Mouse (Mus musculus) megakaryocyte progenitor cell, adult 5-6 weeks (primary cell): ENCODE results near the gene Iqgap3. TPM values are rescaled to one million over a fixed set of nuclear protein-coding genes. Genes with fewer than 3 reads are reported as not detected.

Experiments
- ATAC-seq: replicated peaks from 2 replicates; pipeline ENCODE4 v1.8.0; 2016; ENCODE audit warnings: mild to moderate bottlenecking, moderate TSS enrichment, inconsistent platforms; ENCODE audit not compliant: poor library complexity
- total RNA-seq, 2 experiments: library from RNA; stranded (forward) in 1 of 2; stranded (reverse) in 1 of 2; fragments of 157-497, 149-512 nt in 1 of 2; fragments of 200-1000 nt in 1 of 2; gene quantifications; 2 replicates each; pipeline versions ENCODE4 v1.2.3 to v1.2.4; 2015 to 2017

The Iqgap3 gene
- total RNA-seq, 2 experiments from 2014 or later = 14.2 to 21.4 TPM

DNA sequence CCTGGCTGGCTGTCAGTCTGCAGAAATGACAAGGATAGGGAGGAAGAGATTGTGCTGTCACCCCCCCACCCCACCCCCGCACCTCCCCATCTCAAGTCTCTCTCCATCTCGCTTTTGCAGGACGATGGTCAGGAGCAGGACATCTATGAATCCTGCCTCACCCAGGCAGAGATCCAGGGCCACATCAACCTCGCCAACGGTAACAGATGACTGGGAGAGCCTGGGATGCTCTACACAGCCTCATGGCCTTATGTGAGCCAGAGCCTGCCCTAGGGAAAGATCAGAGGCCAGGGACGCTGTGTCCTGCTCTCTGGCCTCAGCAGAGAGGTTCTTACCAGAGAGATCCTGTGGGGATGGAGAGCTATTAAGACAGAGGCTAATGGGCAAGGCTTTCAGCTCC is 8.8 kb downstream of the Iqgap3 start:
- ATAC-seq = no peak

DNA sequence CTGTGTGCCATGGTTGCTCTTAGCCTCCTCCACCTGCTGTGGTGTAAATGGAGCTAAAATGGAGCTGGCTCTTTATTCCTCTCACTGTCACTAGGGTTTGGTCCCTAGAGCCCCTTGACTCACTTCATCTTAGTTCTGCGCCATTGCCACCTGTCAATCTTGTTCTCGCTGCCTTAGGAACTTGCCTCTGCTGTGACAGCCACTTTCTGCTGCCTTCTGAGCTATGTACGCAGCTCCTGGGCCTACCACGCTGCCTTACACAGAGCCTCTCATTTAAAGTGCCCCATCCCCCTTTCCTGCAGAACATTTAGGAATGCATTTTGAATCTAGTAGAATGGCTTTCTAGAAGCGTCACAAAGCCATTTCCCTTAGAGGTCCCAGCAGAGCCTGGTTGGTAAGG is 12.4 kb downstream of the Iqgap3 start:
- ATAC-seq = no peak

DNA sequence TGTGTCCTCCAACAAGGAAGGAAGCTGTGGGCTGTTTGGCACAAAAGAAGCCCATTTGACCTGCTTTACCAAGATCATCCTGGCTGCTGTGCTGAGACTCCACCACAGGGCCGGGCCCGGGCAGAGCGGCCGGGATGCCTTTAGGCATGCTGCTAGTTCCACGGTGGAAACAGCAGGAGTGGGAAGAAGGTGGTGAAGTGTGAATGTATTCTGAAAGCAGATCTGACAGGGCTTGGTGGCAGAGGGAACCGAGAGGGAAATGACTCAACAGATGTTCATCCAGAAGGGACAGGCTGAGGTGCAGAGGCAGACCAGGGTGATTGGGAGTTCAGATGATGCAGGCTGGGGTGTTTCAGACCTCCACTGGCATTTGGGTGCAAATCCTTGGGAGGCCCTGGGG is 15.9 kb downstream of the Iqgap3 start:
- ATAC-seq = 0 out of 2 replicates have a peak, but pooled peaks have one; percentile 14

DNA sequence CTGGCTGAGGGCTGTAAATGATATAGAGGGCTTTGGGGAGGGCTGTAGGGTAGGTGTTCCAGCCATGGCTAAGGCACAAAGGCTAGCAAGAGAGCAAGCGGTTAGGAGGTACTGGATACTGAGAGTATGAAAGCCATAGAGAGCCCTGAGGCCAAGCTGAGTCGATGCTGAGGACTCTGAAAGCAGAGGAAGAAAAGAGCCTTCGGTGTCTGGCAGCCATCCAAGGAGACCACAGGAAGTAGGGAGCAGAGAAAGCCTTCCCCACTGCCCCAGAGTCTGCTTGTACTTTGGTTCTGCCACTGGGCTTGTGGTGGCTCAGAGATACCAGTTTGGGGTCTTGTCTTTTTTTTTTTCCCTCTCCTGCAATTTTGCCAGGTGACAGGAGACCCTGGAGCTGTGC is 18.5 kb downstream of the Iqgap3 start:
- ATAC-seq = no peak

DNA sequence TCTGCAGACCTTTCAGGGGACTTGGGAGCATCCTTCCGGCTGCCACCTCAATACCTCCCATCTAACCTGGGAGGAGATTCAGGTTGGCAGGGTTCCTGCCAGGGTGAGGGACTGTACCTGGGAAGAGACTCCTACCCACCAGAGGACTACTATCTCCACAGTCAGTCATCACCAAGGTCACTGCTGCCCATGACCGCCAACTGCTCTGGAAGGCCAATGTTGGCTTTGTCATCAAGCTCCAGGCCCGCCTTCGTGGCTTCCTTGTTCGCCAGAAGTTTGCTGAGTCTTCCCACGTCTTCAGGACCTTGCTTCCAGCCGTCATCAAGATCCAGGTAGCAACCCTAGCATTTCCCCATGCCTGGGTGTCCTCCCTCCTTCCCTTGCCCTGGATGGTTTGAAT is 20.0 kb downstream of the Iqgap3 start:
- no peak for ATAC-seq

- ATAC-seq = no peak
Observed at GRCm38 (mm10) chr3:88102196-88102595, 20.4 kb downstream of the Iqgap3 start.

DNA sequence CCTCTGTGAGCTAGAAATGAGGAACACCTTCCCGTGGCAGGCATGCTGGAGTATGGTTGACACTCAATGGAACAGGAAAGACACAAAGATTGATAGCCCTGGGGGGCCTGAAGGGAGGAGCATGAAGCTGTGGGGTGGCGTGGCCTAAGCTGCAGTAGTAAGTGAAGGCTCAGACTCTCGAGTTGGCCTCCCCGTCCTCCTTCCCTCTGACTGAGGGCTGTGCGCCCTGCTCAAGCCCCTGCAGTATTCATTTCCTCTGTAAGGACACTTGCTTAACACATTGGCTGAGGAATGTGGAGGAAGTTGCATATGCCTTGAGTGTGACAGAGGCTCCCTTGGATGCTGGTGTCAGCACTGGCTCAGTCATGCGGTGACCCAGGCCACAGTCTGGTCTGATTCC is 20.8 kb downstream of the Iqgap3 start:
- ATAC-seq = peak; percentile 85

DNA sequence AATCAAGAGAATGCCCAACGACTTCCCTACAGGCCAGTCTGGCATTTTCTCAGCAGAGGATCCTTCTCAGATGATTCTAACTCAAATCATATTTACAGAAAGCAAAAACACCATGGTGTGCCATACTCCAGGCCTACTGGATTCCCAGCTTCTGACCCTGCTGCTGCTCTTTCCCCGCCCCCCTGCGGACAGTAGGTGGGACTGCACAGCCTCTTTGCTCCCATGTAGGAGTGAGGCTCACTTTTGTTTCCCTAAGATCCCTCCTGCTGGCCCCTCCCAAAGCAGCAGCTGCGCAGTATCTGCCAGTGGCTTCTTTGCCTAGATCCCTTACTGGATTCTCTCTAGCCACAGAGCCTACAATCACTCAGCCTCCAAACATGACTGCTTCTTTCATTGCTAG is 24.4 kb downstream of the Iqgap3 start:
- no peak for ATAC-seq

GRCm38 (mm10) chr3:88109126-88109525 is 27.4 kb downstream of the Iqgap3 start:
- no peak for ATAC-seq

DNA sequence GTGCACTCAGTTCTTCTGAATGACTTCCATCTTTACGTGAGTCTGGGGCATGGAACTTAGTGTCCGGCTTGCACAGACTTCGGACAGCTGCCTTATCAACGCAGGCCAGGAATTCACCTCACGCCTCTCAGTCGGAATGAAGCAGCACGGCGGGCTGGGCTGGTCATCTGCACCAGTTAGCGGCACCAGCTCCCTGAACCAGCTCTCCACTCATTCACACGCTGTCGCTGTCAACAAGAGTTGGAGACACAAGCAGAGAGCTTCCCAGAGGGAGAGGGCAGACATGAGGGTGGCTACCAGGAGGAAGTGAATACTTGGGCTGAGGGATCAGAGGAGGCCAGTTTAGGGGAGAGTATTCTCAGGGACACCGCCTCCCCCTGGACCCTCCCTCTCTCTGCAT is 32.6 kb downstream of the Iqgap3 start:
- ATAC-seq = no peak

DNA sequence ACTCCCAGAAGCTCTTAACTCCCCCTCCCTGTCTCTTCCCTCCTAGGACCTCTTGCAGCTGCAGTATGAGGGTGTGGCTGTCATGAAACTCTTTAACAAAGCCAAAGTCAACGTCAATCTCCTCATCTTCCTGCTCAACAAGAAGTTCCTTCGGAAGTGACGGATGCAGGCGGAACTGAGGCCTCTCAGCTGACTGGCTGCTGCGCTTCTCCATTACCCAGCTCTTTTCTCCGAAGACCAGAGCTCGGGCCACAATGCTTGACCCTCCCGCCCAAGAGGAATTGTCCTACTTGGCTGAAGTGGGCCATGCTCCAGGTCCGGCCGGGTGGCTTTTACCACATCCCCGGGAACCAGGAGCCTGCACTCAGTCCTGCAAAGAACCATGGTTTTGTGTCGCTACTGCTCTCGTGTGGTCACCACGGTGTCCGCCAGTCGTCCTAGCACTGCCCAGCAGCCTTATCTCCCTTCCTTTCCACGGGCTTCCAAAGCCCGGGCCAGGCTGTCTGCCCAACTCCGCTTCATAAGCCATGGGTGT is 38.4 kb downstream of the Iqgap3 start:
- no peak for ATAC-seq

DNA sequence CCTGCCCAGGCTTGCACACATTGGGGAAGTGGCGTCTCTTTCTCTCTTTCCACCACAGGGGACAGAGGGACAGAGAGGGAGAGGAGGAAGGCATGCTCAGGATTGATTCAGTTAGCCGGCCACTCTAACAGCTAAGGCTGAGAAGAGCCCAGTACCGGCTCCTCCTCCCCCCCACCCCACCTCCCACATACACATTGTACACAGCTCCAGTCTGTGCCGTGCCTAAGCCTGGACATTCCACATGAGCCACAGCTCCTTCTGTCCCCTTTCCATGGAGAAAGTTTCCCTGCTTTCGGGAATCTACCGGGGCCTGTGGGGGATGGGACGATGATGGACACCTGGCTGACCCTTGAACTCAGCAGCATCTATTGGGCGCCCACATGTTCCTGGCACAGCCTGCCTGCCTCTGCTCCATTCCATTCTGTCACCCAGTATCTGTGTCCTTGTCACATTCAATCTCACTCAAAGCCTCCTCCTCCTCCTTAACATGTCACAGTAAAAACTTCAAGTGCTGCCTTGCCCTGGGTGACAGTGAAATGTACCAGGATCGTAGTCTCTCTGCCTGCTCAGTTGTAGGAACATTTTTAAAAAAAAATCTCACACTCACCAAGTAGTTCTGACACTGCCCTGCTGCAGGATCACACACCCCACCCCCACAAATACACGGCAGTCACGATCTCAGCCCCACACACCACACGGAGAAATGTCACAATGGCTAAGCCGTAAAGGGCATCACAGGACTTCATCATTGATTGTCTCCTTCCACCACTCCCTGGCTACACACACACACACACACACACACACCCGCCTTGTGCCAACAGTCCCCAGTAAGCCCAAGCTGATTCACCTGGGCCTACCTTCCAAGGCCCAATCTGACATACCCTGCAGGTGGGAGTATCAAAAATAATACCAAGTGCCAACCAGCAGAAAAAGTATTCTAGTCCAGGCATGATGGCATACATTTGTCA is 39.7 kb downstream of the Iqgap3 start:
- ATAC-seq = no peak

DNA sequence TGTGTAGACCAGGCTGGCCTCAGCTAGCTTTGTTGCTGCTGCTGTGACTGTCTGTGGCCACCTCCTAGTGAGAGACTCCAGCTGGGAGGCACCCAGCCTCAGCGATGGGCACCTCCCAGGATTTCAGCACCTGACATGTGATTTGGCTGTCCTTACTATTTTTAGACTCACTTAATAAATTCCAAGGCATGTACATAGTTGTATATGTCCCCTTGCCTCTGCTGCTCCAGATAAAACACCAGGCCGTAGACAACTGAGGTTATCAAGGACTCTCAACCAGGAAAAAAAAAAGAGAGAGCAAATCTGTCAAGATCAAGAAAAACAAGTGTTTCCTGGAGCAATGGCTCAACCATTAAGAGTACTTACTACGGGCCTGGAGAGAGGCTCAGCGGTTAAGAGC is 43.4 kb downstream of the Iqgap3 start:
- ATAC-seq = 0 out of 2 replicates have a peak, but pooled peaks have one; percentile 17

- no peak for ATAC-seq
Observed at GRCm38 (mm10) chr3:88126181-88126580, 44.4 kb downstream of the Iqgap3 start.

GRCm38 (mm10) chr3:88127636-88128035 is 45.9 kb downstream of the Iqgap3 start:
- ATAC-seq = no peak

- no peak for ATAC-seq
Observed at GRCm38 (mm10) chr3:88128056-88128455, 46.3 kb downstream of the Iqgap3 start.

- ATAC-seq = no peak
Observed at GRCm38 (mm10) chr3:88129006-88129405, 47.2 kb downstream of the Iqgap3 start.

GRCm38 (mm10) chr3:88131071-88131470 is 49.3 kb downstream of the Iqgap3 start:
- no peak for ATAC-seq

DNA sequence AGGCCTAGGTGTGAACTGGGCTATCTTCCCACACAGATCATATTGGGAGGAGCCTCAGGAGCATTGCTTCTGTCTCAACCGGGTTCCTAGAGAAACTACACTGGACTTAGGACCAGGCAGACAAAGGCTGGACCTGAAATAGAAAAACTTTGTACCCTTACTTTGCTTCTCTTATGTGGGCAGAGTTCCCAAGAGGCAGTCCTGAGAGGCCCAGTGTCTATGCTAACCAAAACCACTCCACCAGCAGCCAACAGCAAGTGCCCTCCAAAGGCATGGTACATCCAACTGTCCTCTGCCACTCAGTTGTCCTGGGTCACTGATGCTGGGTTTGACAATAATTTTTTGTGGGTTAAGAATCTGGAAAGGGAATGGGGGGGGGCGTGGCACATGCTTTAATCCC is 50.7 kb downstream of the Iqgap3 start:
- ATAC-seq = no peak

- ATAC-seq = no peak
Observed at GRCm38 (mm10) chr3:88133187-88133771, 51.5 kb downstream of the Iqgap3 start.

GRCm38 (mm10) chr3:88136346-88136745 is 54.6 kb downstream of the Iqgap3 start:
- ATAC-seq = no peak

GRCm38 (mm10) chr3:88136945-88137494 is 55.2 kb downstream of the Iqgap3 start:
- ATAC-seq = no peak
